Mouse (Mus musculus) stomach, embryonic 14.5 days (tissue): ENCODE results near the gene Abca6. TPM values are rescaled to one million over a fixed set of nuclear protein-coding genes. Genes with fewer than 3 reads are reported as not detected.

ENCODE experiments used
- ATAC-seq: fragments of 200-750 bp; cut with Nextera tagmentation; 2 replicates; pipeline ENCODE4 v1.8.0; 2017; ENCODE audit warnings: low read depth, moderate TSS enrichment; ENCODE audit not compliant: insufficient number of reproducible peaks, insufficient read depth, low FRiP score
- H3K27ac ChIP-seq: fragments of 300-500 bp; sonication (generic); 2 replicates; pipeline ENCODE4 v1.5.1; 2014; ENCODE audit warnings: mild to moderate bottlenecking, low read length, moderate library complexity, mixed read lengths
- H3K27me3 ChIP-seq: fragments of 300-500 bp; sonication (generic); 2 replicates; pipeline ENCODE4 v1.6.1; 2014; ENCODE audit warnings: low read length, control low read depth, mixed read lengths; ENCODE audit not compliant: control insufficient read depth, insufficient read depth
- H3K36me3 ChIP-seq: fragments of 300-500 bp; sonication (generic); 2 replicates; pipeline ENCODE4 v1.6.1; 2014; ENCODE audit warnings: mild to moderate bottlenecking, control low read depth, low read length, moderate library complexity, mixed read lengths; ENCODE audit not compliant: control insufficient read depth, insufficient read depth
- H3K4me1 ChIP-seq: fragments of 300-500 bp; sonication (generic); 2 replicates; pipeline ENCODE4 v1.6.1; 2014; ENCODE audit warnings: low read length, control low read depth, mixed read lengths; ENCODE audit not compliant: control insufficient read depth, insufficient read depth
- H3K4me2 ChIP-seq: fragments of 300-500 bp; sonication (generic); replicated peaks from 2 replicates; pipeline ENCODE4 v1.6.1; 2014; ENCODE audit warnings: low read depth, low read length, control low read depth
- H3K4me3 ChIP-seq: fragments of 300-500 bp; sonication (generic); 2 replicates; pipeline ENCODE4 v1.5.1; 2014; ENCODE audit warnings: low read depth, low read length, control low read depth
- H3K9ac ChIP-seq: fragments of 300-500 bp; sonication (generic); replicated peaks from 2 replicates; pipeline ENCODE4 v1.6.1; 2014; ENCODE audit warnings: low read depth, mild to moderate bottlenecking, control low read depth, low read length, moderate library complexity, mixed read lengths
- H3K9me3 ChIP-seq: fragments of 300-500 bp; sonication (generic); 2 replicates; pipeline ENCODE4 v1.6.1; 2016; ENCODE audit warnings: low read depth, low read length, control low read depth; ENCODE audit not compliant: control insufficient read depth
- WGBS: fragments of 180-500 bp; shearing (Covaris S2); extraction: QIAGEN DNeasy Blood & Tissue Kit; methylation state at CpG from one replicate; pipeline ENCODE4 v1.1.7; 2014; 5-methylcytosine and 5-hydroxymethylcytosine counted together
- polyA plus RNA-seq: library from polyadenylated mRNA; unstranded; fragments of >200 nt; fragmentation: Nextera tagmentation; extraction: Ambion mirVana; gene quantifications from 2 replicates; pipeline ENCODE4 v1.2.1, GENCODE M21; 2014

The Abca6 gene
- polyA plus RNA-seq, 1 experiment from 2014 or later: 1.1 TPM

DNA sequence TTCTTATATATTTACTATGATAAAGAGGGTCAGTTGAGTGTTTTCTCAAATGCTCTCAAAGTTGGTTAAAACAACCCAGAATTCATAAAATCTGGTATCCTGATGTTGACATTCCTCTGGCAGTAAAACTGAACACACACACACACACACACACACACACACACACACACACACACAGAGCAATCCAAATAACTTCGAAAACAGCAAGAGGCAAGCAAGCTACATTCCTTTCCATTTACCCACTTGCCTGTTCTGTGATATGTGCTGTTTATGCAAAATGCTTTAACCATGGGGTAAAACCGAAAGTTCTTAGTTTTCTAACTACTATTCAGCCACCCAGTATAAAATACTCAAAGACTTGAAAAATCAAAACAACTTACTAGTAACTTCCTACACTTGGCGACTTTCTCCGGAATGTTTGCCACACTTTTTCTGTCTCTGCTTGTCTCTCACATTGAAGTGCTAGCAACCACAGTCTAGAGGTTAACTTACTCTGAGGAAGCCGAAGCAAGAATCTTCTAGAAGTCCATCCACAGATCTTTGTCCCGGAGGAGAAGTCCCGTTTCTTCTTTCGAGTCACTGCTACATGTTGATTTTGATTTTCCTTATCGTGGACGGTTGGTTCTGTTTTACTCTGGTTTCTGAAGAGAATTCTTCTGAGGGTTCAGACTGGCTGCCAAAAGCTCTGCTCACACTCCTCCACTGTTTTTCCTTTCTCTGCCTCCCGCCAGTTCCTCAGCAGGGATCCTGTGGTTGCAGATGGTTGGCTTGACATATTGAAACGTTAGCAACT lies 83.9 kb downstream of the Abca6 start, which contains the start of gene Abca9:
TSS of gene Abca9 (minus strand) at position 738 of the 793 bp plus-strand sequence.
- Histone ChIP-seq H3K4me3 (no peak within 1 kb of the TSS), H3K36me3 (no peaks in the 10 kb centered on the region), H3K9ac (no peak within 1 kb of the TSS), H3K27me3 (no peaks in the 10 kb centered on the region), H3K9me3 (no peaks in the 10 kb centered on the region), H3K4me1 (no peaks in the 10 kb centered on the region), H3K27ac (0 out of 2 replicates have a peak within 1 kb of the TSS, but pooled peaks have one; percentile 7), H3K4me2 (no peak within 1 kb of the TSS; the same call in 1 of the 2 replicates)
- WGBS: 50% methylated on average over 12 of the region's 12 CpGs
- ATAC-seq: no peak

DNA sequence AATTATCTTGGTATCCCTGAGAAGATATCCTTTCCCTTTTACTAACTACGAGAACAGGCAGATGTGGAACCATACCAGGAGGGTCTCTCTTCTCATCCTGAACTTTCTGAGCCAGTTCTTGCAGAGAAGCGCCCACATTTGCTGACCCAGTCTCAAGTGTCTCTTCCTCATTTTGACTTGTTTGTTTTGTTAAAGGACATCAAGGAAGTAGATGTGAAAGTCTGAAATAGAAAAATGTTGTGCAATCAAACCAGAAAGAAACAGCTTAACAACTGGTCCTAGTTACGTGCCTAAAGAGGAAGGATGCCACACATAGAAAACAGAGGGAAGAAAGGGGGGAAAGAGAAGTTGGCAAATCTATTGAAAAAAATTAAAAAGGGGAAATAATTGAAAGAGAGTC lies 85.8 kb downstream of the Abca6 start:
- Histone ChIP-seq H3K4me2 (no peak overlapping the region), H3K4me1 (no peaks in the 10 kb centered on the region), H3K27ac (no peak overlapping the region), H3K9ac (no peak overlapping the region), H3K36me3 (no peaks in the 10 kb centered on the region), H3K4me3 (no peak overlapping the region), H3K9me3 (no peaks in the 10 kb centered on the region), H3K27me3 (no peaks in the 10 kb centered on the region)
- 54% methylated on average over 3 of the region's 3 CpGs for WGBS
- ATAC-seq: no peak

DNA sequence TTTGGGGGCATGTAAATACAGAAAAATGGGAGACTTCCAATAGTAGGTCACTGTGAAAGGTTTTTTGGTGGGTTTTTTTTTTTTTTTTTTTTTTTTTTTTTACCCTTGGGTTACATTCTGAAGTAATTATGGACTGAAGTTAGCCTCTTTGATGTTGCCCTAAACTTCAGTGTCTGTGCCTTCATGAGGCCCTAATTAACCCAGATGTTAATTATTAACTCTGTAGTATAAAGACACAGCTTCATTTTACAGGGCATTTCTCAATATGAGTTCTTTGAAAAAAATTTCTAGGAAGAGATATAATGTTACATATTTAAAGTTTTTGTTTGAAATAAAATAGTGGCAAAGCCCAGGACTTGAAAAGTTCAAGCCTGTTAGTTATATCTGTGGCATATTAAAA lies 86.2 kb downstream of the Abca6 start:
- H3K4me3 ChIP-seq: no peak overlapping the region
- no peak overlapping the region for H3K4me2 ChIP-seq
- H3K27me3 ChIP-seq: no peaks in the 10 kb centered on the region
- no peak overlapping the region for H3K27ac ChIP-seq
- no peak for ATAC-seq
- no peaks in the 10 kb centered on the region for H3K36me3 ChIP-seq
- no peaks in the 10 kb centered on the region for H3K4me1 ChIP-seq
- H3K9me3 ChIP-seq: no peaks in the 10 kb centered on the region
- H3K9ac ChIP-seq: no peak overlapping the region

DNA sequence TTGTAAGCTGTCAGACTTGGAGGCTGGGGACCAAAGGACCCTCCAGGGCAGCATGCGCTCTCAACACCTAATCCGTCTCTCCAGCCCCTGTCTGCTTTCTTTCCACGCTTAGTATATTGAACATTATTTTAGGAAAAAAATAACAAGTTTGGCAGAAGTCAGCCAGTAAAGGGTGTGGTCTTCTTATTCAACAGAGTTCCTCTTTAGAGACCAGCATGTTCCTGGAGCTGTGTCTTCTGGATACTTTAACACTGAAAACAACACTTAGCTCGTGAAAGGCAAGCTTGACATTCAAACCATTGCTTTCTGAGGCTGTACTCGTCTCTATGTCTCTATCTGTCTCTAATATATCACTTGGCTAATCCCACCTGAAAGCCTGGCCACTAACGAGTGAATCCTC lies 94.5 kb downstream of the Abca6 start:
- 49% methylated on average over 6 of the region's 6 CpGs for WGBS
- no peak overlapping the region for H3K9ac ChIP-seq
- no peaks in the 10 kb centered on the region for H3K4me1 ChIP-seq
- no peak overlapping the region for H3K27ac ChIP-seq
- H3K27me3 ChIP-seq: no peaks in the 10 kb centered on the region
- H3K36me3 ChIP-seq: no peaks in the 10 kb centered on the region
- H3K4me3 ChIP-seq: no peak overlapping the region
- H3K4me2 ChIP-seq: no peak overlapping the region
- ATAC-seq: no peak
- H3K9me3 ChIP-seq: no peaks in the 10 kb centered on the region

GRCm38 (mm10) chr11:110155985-110156384 lies 95.6 kb downstream of the Abca6 start:
- H3K9ac ChIP-seq: no peak overlapping the region
- 95% methylated on average over 11 of the region's 11 CpGs for WGBS
- H3K4me3 ChIP-seq: no peak overlapping the region
- no peaks in the 10 kb centered on the region for H3K4me1 ChIP-seq
- no peaks in the 10 kb centered on the region for H3K27me3 ChIP-seq
- no peak overlapping the region for H3K4me2 ChIP-seq
- H3K9me3 ChIP-seq: no peaks in the 10 kb centered on the region
- no peak for ATAC-seq
- H3K27ac ChIP-seq: no peak overlapping the region
- no peaks in the 10 kb centered on the region for H3K36me3 ChIP-seq

GRCm38 (mm10) chr11:110147640-110148039 lies 103.9 kb downstream of the Abca6 start:
- WGBS: 92% methylated on average over 5 of the region's 5 CpGs
- H3K36me3 ChIP-seq: no peaks in the 10 kb centered on the region
- no peaks in the 10 kb centered on the region for H3K27me3 ChIP-seq

DNA sequence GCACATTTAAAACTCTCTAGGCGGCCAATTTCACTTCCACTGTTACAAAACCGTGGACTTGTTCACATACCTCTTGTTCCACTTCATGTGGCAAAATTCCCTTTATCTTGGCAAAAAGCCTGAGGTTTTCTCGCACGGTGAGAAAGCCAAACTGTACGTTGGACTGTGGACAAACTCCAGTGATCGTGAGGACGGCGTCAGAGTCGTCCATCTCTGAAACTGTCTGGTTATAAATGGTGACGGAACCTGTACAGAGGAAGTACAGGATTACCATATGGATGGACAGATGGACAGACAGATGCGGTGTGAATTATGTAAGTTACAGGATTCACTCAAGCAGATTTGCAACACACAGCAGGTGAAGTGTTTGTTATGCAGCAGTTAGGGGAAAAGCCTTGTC lies 106.2 kb downstream of the Abca6 start:
- Histone ChIP-seq H3K27ac (no peak overlapping the region), H3K27me3 (no peaks in the 10 kb centered on the region), H3K9me3 (no peaks in the 10 kb centered on the region), H3K9ac (no peak overlapping the region), H3K4me2 (no peak overlapping the region), H3K36me3 (no peaks in the 10 kb centered on the region), H3K4me1 (no peaks in the 10 kb centered on the region), H3K4me3 (no peak overlapping the region)
- 84% methylated on average over 11 of the region's 11 CpGs for WGBS
- no peak for ATAC-seq

More at GRCm38 (mm10) chr11:110147640-110148039, 103.9 kb downstream of the Abca6 start:
- ATAC-seq: no peak
- no peak overlapping the region for H3K4me3 ChIP-seq
- no peak overlapping the region for H3K9ac ChIP-seq
- H3K9me3 ChIP-seq: no peaks in the 10 kb centered on the region
- H3K4me2 ChIP-seq: no peak overlapping the region
- H3K4me1 ChIP-seq: no peaks in the 10 kb centered on the region
- no peak overlapping the region for H3K27ac ChIP-seq

GRCm38 (mm10) chr11:110130760-110131159 lies 120.8 kb downstream of the Abca6 start:
- H3K9ac ChIP-seq: no peak overlapping the region
- H3K4me1 ChIP-seq: no peaks in the 10 kb centered on the region
- H3K27ac ChIP-seq: no peak overlapping the region
- no peaks in the 10 kb centered on the region for H3K27me3 ChIP-seq
- H3K4me3 ChIP-seq: no peak overlapping the region
- H3K9me3 ChIP-seq: no peaks in the 10 kb centered on the region
- no peaks in the 10 kb centered on the region for H3K36me3 ChIP-seq
- no peak overlapping the region for H3K4me2 ChIP-seq
- no peak for ATAC-seq
- 81% methylated on average over 5 of the region's 5 CpGs for WGBS
